Mouse (Mus musculus) E14TG2a.4 (cell line): ENCODE measurements around the gene Mtss1l.

Source experiments
- CTCF ChIP-seq: conservative IDR thresholded peaks from 2 replicates; pipeline ENCODE4 v1.5.1; 2014; ENCODE audit warnings: low read length
- NANOG ChIP-seq: IDR thresholded peaks from 2 replicates; pipeline ENCODE4 v1.6.1; 2014; ENCODE audit warnings: borderline replicate concordance, low read length, mixed read lengths

DNA sequence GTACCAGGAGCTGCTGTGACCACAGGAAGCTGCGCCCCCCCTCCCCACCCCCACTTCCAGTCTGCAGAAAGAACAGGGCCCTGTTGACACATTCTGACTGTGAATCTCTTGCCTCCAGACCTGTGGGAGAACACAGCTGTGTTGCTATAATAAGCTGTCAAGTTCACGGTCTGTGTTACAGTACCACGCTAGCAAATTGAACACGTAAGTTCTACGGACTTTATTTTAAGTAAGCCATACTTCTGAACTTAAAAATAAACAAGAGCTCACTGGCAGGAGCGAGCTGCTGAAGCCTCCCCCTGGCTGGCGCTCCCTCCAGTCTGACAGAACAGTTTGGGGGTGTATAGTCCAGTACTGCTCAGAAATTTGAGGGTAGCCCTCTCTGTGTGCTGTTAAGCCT lies 51.2 kb downstream of the Mtss1l start:
- TF ChIP-seq CTCF (no peak), NANOG (no peak)
